Mouse (Mus musculus) gastrocnemius, postnatal 36 days (tissue): ENCODE results near the gene Olfr818. TPM values are rescaled to one million over a fixed set of nuclear protein-coding genes. Genes with fewer than 3 reads are reported as not detected.
"Not testable (repeated sequence)": the region's sequence is repeated elsewhere in the genome, so short reads cannot be mapped to it uniquely, and the experiment has no call there.

Experiments used
- DNase-seq, 2 experiments: peaks; one replicate each; pipeline ENCODE4 v3.0.0; 2022
- intact Hi-C: fragments of 180-260 bp; cut with DNase I; formaldehyde crosslinking; loops from one replicate; pipeline ENCODE4 v1.15.1; 2025
- long read RNA-seq, 2 experiments: library from polyadenylated mRNA; stranded (forward); transcript quantifications; one replicate each; pipeline ENCODE4 v2.0.0; 2021
- total RNA-seq, 2 experiments: library from RNA; stranded (reverse); gene quantifications; 2 replicates each; pipeline ENCODE4 v1.2.3; 2021

Gene Olfr818
- not detected for total RNA-seq
- long read RNA-seq, experiment 1: 0 reads
- long read RNA-seq, experiment 2: 0 reads

- no peak for DNase-seq
- intact Hi-C loops: no loop called here
Measured at GRCm38 (mm10) chr10:129949000-129949399, at the start of gene Olfr818. Gene Olfr818 (minus strand): TSS chr10:129949100.

GRCm38 (mm10) chr10:129984962-129985361, 36.1 kb upstream of the Olfr818 start, which contains the start of gene Gm10310:
Gene Gm10310 (minus strand): TSS chr10:129985062.
- intact Hi-C loops, DNase-seq: not testable (repeated sequence)

- intact Hi-C loops, DNase-seq: not testable (repeated sequence)
Measured at GRCm38 (mm10) chr10:129981867-129982266, 33.0 kb upstream of the Olfr818 start.

DNA sequence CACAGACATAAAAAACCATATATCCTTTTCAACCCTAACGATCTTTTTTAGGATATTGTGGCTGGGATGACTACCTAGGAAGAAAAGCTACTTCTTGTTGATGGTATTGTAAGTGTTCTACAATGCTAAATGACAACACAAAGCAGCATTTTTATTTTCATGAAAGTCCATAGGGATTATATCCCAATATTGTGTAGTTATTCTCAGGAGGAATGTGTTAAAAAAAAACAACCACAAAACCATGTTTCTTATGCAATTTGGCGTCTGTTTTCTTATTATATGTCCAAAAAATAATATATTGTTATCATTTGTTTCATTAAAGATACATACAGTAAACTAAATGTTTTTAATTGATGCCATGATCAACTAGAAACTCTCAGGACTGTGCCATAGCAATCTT, 27.1 kb upstream of the Olfr818 start, which contains the start of gene Olfr247:
Gene Olfr247, minus strand, starts transcription at position 101 of the 400 bp plus-strand sequence.
- DNase-seq, intact Hi-C loops: not testable (repeated sequence)

- intact Hi-C loops, DNase-seq: not testable (repeated sequence)
Measured at GRCm38 (mm10) chr10:129972994-129973393, 24.1 kb upstream of the Olfr818 start.

GRCm38 (mm10) chr10:129967166-129967565, 18.3 kb upstream of the Olfr818 start, which contains the start of gene Olfr819:
Gene Olfr819 (minus strand): TSS chr10:129967266.
- DNase-seq, intact Hi-C loops: not testable (repeated sequence)

GRCm38 (mm10) chr10:129966232-129966631, 17.3 kb upstream of the Olfr818 start:
- DNase-seq, intact Hi-C loops: not testable (repeated sequence)

DNA sequence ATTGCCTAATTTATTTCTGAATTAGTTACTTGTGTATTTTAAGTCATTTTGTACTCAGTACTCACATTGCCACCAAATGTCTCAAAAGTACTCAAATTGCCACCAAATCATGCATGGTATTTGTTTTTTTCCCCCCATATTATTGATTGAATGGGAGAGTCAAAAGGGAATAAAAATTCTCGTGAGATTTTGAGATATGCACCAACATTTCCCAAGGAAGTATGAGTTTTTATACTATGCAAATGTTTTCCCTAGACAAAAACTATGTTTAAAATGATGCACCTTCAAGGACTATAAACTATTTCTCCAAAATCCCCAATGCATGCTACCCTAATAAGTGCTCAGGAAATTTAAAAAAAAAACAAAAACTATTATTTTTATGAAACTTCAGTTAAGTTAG, 33.4 kb downstream of the Olfr818 start, which contains the start of gene Olfr816:
Gene Olfr816, minus strand, starts transcription at position 101 of the 400 bp plus-strand sequence.
- intact Hi-C loops: no loop called here
- DNase-seq: no peak

GRCm38 (mm10) chr10:129905767-129906166, 43.1 kb downstream of the Olfr818 start, which contains the start of gene Olfr815:
Gene Olfr815 (minus strand): TSS chr10:129905867.
- DNase-seq, intact Hi-C loops: not testable (repeated sequence)

Other genes with a start within 250 kb of the Olfr818 start
- not detected for gene Olfr804, start 245.9 kb downstream of the Olfr818 start, total RNA-seq
- not detected for gene Olfr805, start 219.7 kb downstream of the Olfr818 start, total RNA-seq
- gene Olfr806, start 207.2 kb downstream of the Olfr818 start, total RNA-seq: not detected
- not detected for gene Olfr807, start 191.3 kb downstream of the Olfr818 start, total RNA-seq
- gene Olfr808, start 183.6 kb downstream of the Olfr818 start, total RNA-seq: not detected
- gene Olfr809, start 174.5 kb downstream of the Olfr818 start, total RNA-seq: not detected
- not detected for gene Olfr810, start 154.2 kb downstream of the Olfr818 start, total RNA-seq
- gene Olfr811, start 144.7 kb downstream of the Olfr818 start, total RNA-seq: not detected
- not detected for gene Olfr812, start 103.0 kb downstream of the Olfr818 start, total RNA-seq
- not detected for gene Olfr813, start 93.7 kb downstream of the Olfr818 start, total RNA-seq
- gene Olfr814, start 69.2 kb downstream of the Olfr818 start, total RNA-seq: not detected
- not detected for gene Olfr815, start 43.2 kb downstream of the Olfr818 start, total RNA-seq
- not detected for gene Olfr816, start 33.5 kb downstream of the Olfr818 start, total RNA-seq
- not detected for gene Olfr819, start 18.2 kb upstream of the Olfr818 start, total RNA-seq
- gene Olfr247, start 27.0 kb upstream of the Olfr818 start, total RNA-seq: not detected
- gene Gm10310, start 36.0 kb upstream of the Olfr818 start, total RNA-seq: not detected
- gene Olfr820, start 63.5 kb upstream of the Olfr818 start, total RNA-seq: not detected
- gene Olfr821, start 81.2 kb upstream of the Olfr818 start, total RNA-seq: not detected
- not detected for gene Olfr822, start 122.1 kb upstream of the Olfr818 start, total RNA-seq
- gene Olfr823, start 166.3 kb upstream of the Olfr818 start, total RNA-seq: not detected
- gene Olfr824, start 180.9 kb upstream of the Olfr818 start, total RNA-seq: not detected
- not detected for gene Olfr825, start 217.7 kb upstream of the Olfr818 start, total RNA-seq
- not detected for gene Olfr826, start 235.1 kb upstream of the Olfr818 start, total RNA-seq